Mouse (Mus musculus) G1E (cell line): Measurements from ENCODE around the gene Pkn3.

Experiments used
- CTCF ChIP-seq: IDR thresholded peaks from 2 replicates; pipeline ENCODE4 v1.5.1; 2012; ENCODE audit warnings: low read depth, low read length, inconsistent platforms, mixed read lengths
- POLR2AphosphoS5 ChIP-seq: IDR thresholded peaks from 2 replicates; pipeline ENCODE4 v1.6.1; 2012; ENCODE audit warnings: low read depth, low read length, inconsistent platforms; ENCODE audit not compliant: insufficient replicate concordance

GRCm38 (mm10) chr2:30067031-30067888 is 10.2 kb upstream of the Pkn3 start:
- TF ChIP-seq CTCF (no peak), POLR2AphosphoS5 (no peak)
